Mouse (Mus musculus) midbrain, postnatal 0 days (tissue): Measurements from ENCODE around the gene Tm2d1. TPM values are rescaled to one million over a fixed set of nuclear protein-coding genes. Genes with fewer than 3 reads are reported as not detected.

Experiments used
- ATAC-seq: fragments of 200-750 bp; cut with Nextera tagmentation; 2 replicates; pipeline ENCODE4 v1.8.0; 2017; ENCODE audit warnings: moderate number of reproducible peaks, mild to moderate bottlenecking, moderate TSS enrichment, moderate library complexity; ENCODE audit not compliant: low FRiP score
- DNase-seq: peaks from one replicate; pipeline ENCODE4 v3.0.0-alpha.2; 2015; ENCODE audit warnings: low spot score
- H3K27ac ChIP-seq: fragments of 300-500 bp; sonication (generic); 2 replicates; pipeline ENCODE4 v1.5.1; 2014; ENCODE audit warnings: low read depth, mild to moderate bottlenecking, low read length, mixed read lengths
- H3K27me3 ChIP-seq: fragments of 300-500 bp; sonication (generic); 2 replicates; pipeline ENCODE4 v1.6.1; 2014; ENCODE audit warnings: low read length, control low read depth, mixed read lengths; ENCODE audit not compliant: insufficient read depth
- H3K36me3 ChIP-seq: fragments of 300-500 bp; sonication (generic); 2 replicates; pipeline ENCODE4 v1.6.1; 2014; ENCODE audit warnings: low read length, control low read depth, mixed read lengths; ENCODE audit not compliant: insufficient read depth
- H3K4me1 ChIP-seq: fragments of 300-500 bp; sonication (generic); 2 replicates; pipeline ENCODE4 v1.6.1; 2014; ENCODE audit warnings: mild to moderate bottlenecking, control low read depth, antibody characterized with exemption, low read length, mixed read lengths; ENCODE audit not compliant: insufficient read depth
- H3K4me2 ChIP-seq: fragments of 300-500 bp; sonication (generic); 2 replicates; pipeline ENCODE4 v1.6.1; 2014; ENCODE audit warnings: low read depth, mild to moderate bottlenecking, low read length, mixed read lengths; ENCODE audit not compliant: poor library complexity, severe bottlenecking
- H3K4me3 ChIP-seq: fragments of 300-500 bp; sonication (generic); 2 replicates; pipeline ENCODE4 v1.5.1; 2014; ENCODE audit warnings: low read depth, mild to moderate bottlenecking, low read length, moderate library complexity
- H3K9ac ChIP-seq: fragments of 300-500 bp; sonication (generic); replicated peaks from 2 replicates; pipeline ENCODE4 v1.6.1; 2014; ENCODE audit warnings: mild to moderate bottlenecking, low read length, moderate library complexity, mixed read lengths; ENCODE audit not compliant: poor library complexity, severe bottlenecking
- H3K9me3 ChIP-seq: fragments of 300-500 bp; sonication (generic); 2 replicates; pipeline ENCODE4 v1.6.1; 2016; ENCODE audit warnings: low read length, control low read depth
- CTCF ChIP-seq: IDR thresholded peaks from 2 replicates; pipeline ENCODE4 v1.5.1; 2016; ENCODE audit warnings: antibody characterized with exemption, mild to moderate bottlenecking
- WGBS: fragments of 180-500 bp; shearing (Covaris S2); extraction: QIAGEN DNeasy Blood & Tissue Kit; methylation state at CpG from one replicate; pipeline ENCODE4 v1.1.7; 2014; 5-methylcytosine and 5-hydroxymethylcytosine counted together
- polyA plus RNA-seq: library from polyadenylated mRNA; unstranded; fragments of >200 nt; fragmentation: Nextera tagmentation; extraction: Ambion mirVana; gene quantifications from 2 replicates; pipeline ENCODE4 v1.2.1, GENCODE M21; 2015
- total RNA-seq: library from RNA; depleted of rRNA; stranded (reverse); fragments of >200 nt; gene quantifications from 2 replicates; pipeline ENCODE4 v1.2.3, GENCODE M21; 2014; rRNA removed

Gene Tm2d1
- total and polyA plus RNA-seq, 2 experiments from 2014 or later = 61.1 to 159 TPM

DNA sequence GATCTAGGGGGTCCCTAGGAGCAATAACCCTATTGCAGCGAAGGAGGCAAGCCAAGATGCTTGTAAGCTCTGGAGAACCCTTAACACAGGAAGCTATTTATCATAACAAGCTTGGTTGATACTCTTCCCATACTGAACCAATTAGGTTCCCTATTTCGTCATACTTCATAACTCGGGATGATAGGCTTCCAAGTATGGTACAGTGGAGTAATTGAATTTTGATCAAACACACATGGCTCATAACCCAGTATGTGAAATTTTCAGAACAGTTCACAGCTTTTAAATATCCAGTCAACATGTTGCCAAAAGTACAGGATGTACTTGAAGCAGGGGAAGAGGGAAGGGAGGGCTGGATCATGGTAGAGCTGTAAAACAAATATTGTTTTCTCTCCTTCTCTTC, 64.3 kb downstream of the Tm2d1 start:
- no peaks in the 10 kb centered on the region for H3K4me1 ChIP-seq
- H3K27ac ChIP-seq = no peak overlapping the region
- no peak for TF ChIP-seq CTCF
- H3K4me2 ChIP-seq = no peak overlapping the region
- 84% methylated on average over 3 of the region's 3 CpGs for WGBS
- H3K9ac ChIP-seq = no peak overlapping the region
- no peak for DNase-seq
- H3K36me3 ChIP-seq = no peaks in the 10 kb centered on the region
- no peaks in the 10 kb centered on the region for H3K27me3 ChIP-seq
- H3K4me3 ChIP-seq = no peak overlapping the region
- H3K9me3 ChIP-seq = no peaks in the 10 kb centered on the region
- no peak for ATAC-seq

DNA sequence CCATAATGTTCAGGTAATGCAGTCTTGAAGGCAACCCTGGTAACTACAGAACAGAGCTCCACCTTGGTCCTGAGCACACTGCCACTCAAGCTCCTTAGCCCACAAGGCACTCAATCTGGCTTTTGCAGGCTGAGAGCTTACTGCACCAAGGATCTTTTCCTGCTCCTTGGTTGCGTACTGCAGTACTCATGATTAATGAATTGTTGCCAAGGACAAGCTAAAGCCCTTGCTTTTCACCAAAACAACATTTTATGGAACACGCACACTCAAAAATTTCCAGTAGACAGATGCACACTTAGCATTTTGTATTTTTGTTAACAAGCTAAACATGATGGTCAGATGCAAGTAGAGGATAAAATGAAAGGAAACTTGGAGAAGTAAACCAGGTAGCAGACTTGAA, 66.0 kb downstream of the Tm2d1 start:
- Histone ChIP-seq H3K4me1 (no peaks in the 10 kb centered on the region), H3K9me3 (no peaks in the 10 kb centered on the region), H3K4me3 (no peak overlapping the region), H3K36me3 (no peaks in the 10 kb centered on the region), H3K27me3 (no peaks in the 10 kb centered on the region), H3K4me2 (no peak overlapping the region), H3K9ac (no peak overlapping the region), H3K27ac (no peak overlapping the region)
- 93% methylated on average over 2 of the region's 2 CpGs for WGBS
- ATAC-seq (no peak), DNase-seq (no peak)
- no peak for TF ChIP-seq CTCF

Other genes with a start within 250 kb of the Tm2d1 start
- 16.9 and 74.8 TPM in 2 replicates for gene Patj, start 12.5 kb upstream of the Tm2d1 start, total RNA-seq
- 6.9 and 7.7 TPM in 2 replicates for gene Patj, start 12.5 kb upstream of the Tm2d1 start, polyA plus RNA-seq